Mouse (Mus musculus) mature B cell (primary cell): ENCODE data around the gene Olfr96.
"Not testable (repeated sequence)": the region's sequence is repeated elsewhere in the genome, so short reads cannot be mapped to it uniquely, and the experiment has no call there.

Experiments used
- in situ Hi-C: fragments of 300-500 bp; cut with MboI; formaldehyde crosslinking; loops from 2 replicates; pipeline ENCODE4 v1.14.3; 2019

Olfr96 gene

GRCm38 (mm10) chr17:37219846-37220245 lies at the start of gene Olfr96:
Olfr96 (plus strand) TSS chr17:37220146.
- in situ Hi-C loops: no loop called here

GRCm38 (mm10) chr17:37185474-37185873 lies 34.5 kb upstream of the Olfr96 start:
- in situ Hi-C loops: no loop called here

- in situ Hi-C loops: no loop called here
Measured at GRCm38 (mm10) chr17:37190711-37191110, 29.2 kb upstream of the Olfr96 start.

GRCm38 (mm10) chr17:37193032-37193431 lies 26.9 kb upstream of the Olfr96 start:
- in situ Hi-C loops: no loop called here

GRCm38 (mm10) chr17:37193656-37194055 lies 26.3 kb upstream of the Olfr96 start, which contains the start of gene Ubd:
Ubd (plus strand) TSS chr17:37193892.
- in situ Hi-C loops: no loop called here

GRCm38 (mm10) chr17:37194782-37195181 lies 25.2 kb upstream of the Olfr96 start:
- in situ Hi-C loops: no loop called here

GRCm38 (mm10) chr17:37196845-37197724 lies 22.9 kb upstream of the Olfr96 start:
- in situ Hi-C loops: no loop called here

GRCm38 (mm10) chr17:37200894-37201293 lies 19.1 kb upstream of the Olfr96 start, which contains the start of gene Olfr94:
Olfr94 (minus strand) TSS chr17:37200994.
- in situ Hi-C loops: no loop called here

GRCm38 (mm10) chr17:37203206-37203916 lies 16.6 kb upstream of the Olfr96 start:
- in situ Hi-C loops: no loop called here

GRCm38 (mm10) chr17:37203917-37204236 lies 16.1 kb upstream of the Olfr96 start:
- in situ Hi-C loops: no loop called here

- in situ Hi-C loops: no loop called here
Measured at GRCm38 (mm10) chr17:37210884-37211768, 8.8 kb upstream of the Olfr96 start.

GRCm38 (mm10) chr17:37213018-37213417 lies 6.9 kb upstream of the Olfr96 start, which contains the start of gene Olfr95:
Olfr95 (minus strand) TSS chr17:37213118.
- in situ Hi-C loops: no loop called here

- in situ Hi-C loops: no loop called here
Measured at GRCm38 (mm10) chr17:37218486-37218885, 1.5 kb upstream of the Olfr96 start.

- in situ Hi-C loops: no loop called here
Measured at GRCm38 (mm10) chr17:37221879-37222278, 1.9 kb downstream of the Olfr96 start.

- in situ Hi-C loops: not testable (repeated sequence)
Measured at GRCm38 (mm10) chr17:37237230-37237629, 17.3 kb downstream of the Olfr96 start, which contains the start of gene Olfr97. Olfr97 (minus strand) TSS chr17:37237330.

- in situ Hi-C loops: no loop called here
Measured at GRCm38 (mm10) chr17:37242198-37242597, 22.3 kb downstream of the Olfr96 start.

GRCm38 (mm10) chr17:37246715-37247114 lies 26.8 kb downstream of the Olfr96 start:
- in situ Hi-C loops: no loop called here

GRCm38 (mm10) chr17:37249460-37249859 lies 29.5 kb downstream of the Olfr96 start:
- in situ Hi-C loops: no loop called here

- in situ Hi-C loops: no loop called here
Measured at GRCm38 (mm10) chr17:37250544-37250943, 30.6 kb downstream of the Olfr96 start.

GRCm38 (mm10) chr17:37263626-37264025 lies 43.7 kb downstream of the Olfr96 start, which contains the start of gene Olfr98:
Olfr98 (minus strand) TSS chr17:37263749.
- in situ Hi-C loops: no loop called here

GRCm38 (mm10) chr17:37270058-37270701 lies 50.2 kb downstream of the Olfr96 start, which contains the start of gene H2-M3:
H2-M3 (plus strand) TSS chr17:37270220.
- in situ Hi-C loops: no loop called here
